Mouse (Mus musculus): ENCODE results near the gene Krtap29-1. TPM values are rescaled to one million over a fixed set of nuclear protein-coding genes. Genes with fewer than 3 reads are reported as not detected.

The Krtap29-1 gene
- polyA plus RNA-seq, 1 experiment from 2014 or later, result not detected

- DNase-seq (ENCODE audit: low spot score), result no peak
- Histone ChIP-seq H3K4me3 (ENCODE audit: low read depth, low read length) (no peak overlapping the region), H3K36me3 (ENCODE audit: control insufficient read depth, insufficient read depth, low read length) (no peaks in the 10 kb centered on the region), H3K27me3 (ENCODE audit: control insufficient read depth, insufficient read depth, low read length) (no peaks in the 10 kb centered on the region), H3K27ac (replicated peaks) (no peak overlapping the region), H3K4me1 (replicated peaks; ENCODE audit: control insufficient read depth, insufficient read depth) (no peaks in the 10 kb centered on the region), H3K4me2 (replicated peaks; ENCODE audit: low read depth) (no peak overlapping the region), H3K9me3 (ENCODE audit: control insufficient read depth, low read length) (no peaks in the 10 kb centered on the region), H3K9ac (ENCODE audit: low read length) (no peak overlapping the region)
- no peak for ATAC-seq (ENCODE audit: low FRiP score, low TSS enrichment)
- TF ChIP-seq CTCF (IDR thresholded peaks at IDR 0.05; ENCODE audit: low read depth) (no peak), EP300 (optimal IDR thresholded peaks at IDR 0.05) (no peak)
- 69% methylated on average over 9 of the region's 9 CpGs for WGBS
Observed at GRCm38 (mm10) chr11:99937751-99938264, 41.0 kb downstream of the Krtap29-1 start.

GRCm38 (mm10) chr11:99935991-99936390, 42.9 kb downstream of the Krtap29-1 start, which contains the start of gene Krtap31-2:
Gene Krtap31-2 (plus strand): TSS chr11:99936291.
- no peak within 1 kb of the TSS for H3K27ac ChIP-seq (replicated peaks)
- no peak within 1 kb of the TSS for H3K4me2 ChIP-seq (replicated peaks; ENCODE audit: low read depth)
- H3K4me1 ChIP-seq (replicated peaks; ENCODE audit: control insufficient read depth, insufficient read depth), result no peaks in the 10 kb centered on the region
- H3K9ac ChIP-seq (ENCODE audit: low read length), result no peak within 1 kb of the TSS
- no peaks in the 10 kb centered on the region for H3K27me3 ChIP-seq (ENCODE audit: control insufficient read depth, insufficient read depth, low read length)
- no peaks in the 10 kb centered on the region for H3K36me3 ChIP-seq (ENCODE audit: control insufficient read depth, insufficient read depth, low read length)
- WGBS, result 84% methylated on average over 1 of the region's 1 CpGs
- TF ChIP-seq CTCF (IDR thresholded peaks at IDR 0.05; ENCODE audit: low read depth) (no peak), EP300 (optimal IDR thresholded peaks at IDR 0.05) (no peak)
- DNase-seq (ENCODE audit: low spot score), result no peak
- no peak within 1 kb of the TSS for H3K4me3 ChIP-seq (ENCODE audit: low read depth, low read length)
- no peak for ATAC-seq (ENCODE audit: low FRiP score, low TSS enrichment)
- H3K9me3 ChIP-seq (ENCODE audit: control insufficient read depth, low read length), result no peaks in the 10 kb centered on the region

Other genes with a start within 250 kb of the Krtap29-1 start
- not detected in 2 replicates for gene Gm14180, start 244.8 kb downstream of the Krtap29-1 start, polyA plus RNA-seq (2015; fragmentation: Nextera tagmentation; extraction: Ambion mirVana)
- not detected in 2 replicates for gene Gm11595, start 206.1 kb downstream of the Krtap29-1 start, polyA plus RNA-seq (2015; fragmentation: Nextera tagmentation; extraction: Ambion mirVana)
- gene Krtap4-8, start 198.3 kb downstream of the Krtap29-1 start, polyA plus RNA-seq (2015; fragmentation: Nextera tagmentation; extraction: Ambion mirVana), result not detected in 2 replicates
- not detected in 2 replicates for gene Krtap4-9, start 193.9 kb downstream of the Krtap29-1 start, polyA plus RNA-seq (2015; fragmentation: Nextera tagmentation; extraction: Ambion mirVana)
- not detected in 2 replicates for gene Gm11596, start 185.6 kb downstream of the Krtap29-1 start, polyA plus RNA-seq (2015; fragmentation: Nextera tagmentation; extraction: Ambion mirVana)
- not detected in 2 replicates for gene Gm11569, start 180.1 kb downstream of the Krtap29-1 start, polyA plus RNA-seq (2015; fragmentation: Nextera tagmentation; extraction: Ambion mirVana)
- not detected in 2 replicates for gene Gm11554, start 174.6 kb downstream of the Krtap29-1 start, polyA plus RNA-seq (2015; fragmentation: Nextera tagmentation; extraction: Ambion mirVana)
- not detected in 2 replicates for gene Krtap4-13, start 169.2 kb downstream of the Krtap29-1 start, polyA plus RNA-seq (2015; fragmentation: Nextera tagmentation; extraction: Ambion mirVana)
- gene Gm11564, start 163.4 kb downstream of the Krtap29-1 start, polyA plus RNA-seq (2015; fragmentation: Nextera tagmentation; extraction: Ambion mirVana), result not detected in 2 replicates
- not detected in 2 replicates for gene 2300003K06Rik, start 141.0 kb downstream of the Krtap29-1 start, polyA plus RNA-seq (2015; fragmentation: Nextera tagmentation; extraction: Ambion mirVana)
- gene Krtap4-16, start 127.4 kb downstream of the Krtap29-1 start, polyA plus RNA-seq (2015; fragmentation: Nextera tagmentation; extraction: Ambion mirVana), result not detected in 2 replicates
- gene Gm11568, start 121.1 kb downstream of the Krtap29-1 start, polyA plus RNA-seq (2015; fragmentation: Nextera tagmentation; extraction: Ambion mirVana), result not detected in 2 replicates
- not detected in 2 replicates for gene Gm11559, start 114.6 kb downstream of the Krtap29-1 start, polyA plus RNA-seq (2015; fragmentation: Nextera tagmentation; extraction: Ambion mirVana)
- gene Krtap9-1, start 105.7 kb downstream of the Krtap29-1 start, polyA plus RNA-seq (2015; fragmentation: Nextera tagmentation; extraction: Ambion mirVana), result not detected in 2 replicates
- gene Gm11567, start 99.9 kb downstream of the Krtap29-1 start, polyA plus RNA-seq (2015; fragmentation: Nextera tagmentation; extraction: Ambion mirVana), result not detected in 2 replicates
- gene Krtap31-1, start 71.1 kb downstream of the Krtap29-1 start, polyA plus RNA-seq (2015; fragmentation: Nextera tagmentation; extraction: Ambion mirVana), result not detected in 2 replicates
- gene Gm11565, start 64.3 kb downstream of the Krtap29-1 start, polyA plus RNA-seq (2015; fragmentation: Nextera tagmentation; extraction: Ambion mirVana), result not detected in 2 replicates
- not detected in 2 replicates for gene Krtap31-2, start 42.8 kb downstream of the Krtap29-1 start, polyA plus RNA-seq (2015; fragmentation: Nextera tagmentation; extraction: Ambion mirVana)
- gene Krtap9-5, start 30.6 kb downstream of the Krtap29-1 start, polyA plus RNA-seq (2015; fragmentation: Nextera tagmentation; extraction: Ambion mirVana), result not detected in 2 replicates
- gene Krtap16-1, start 7.5 kb upstream of the Krtap29-1 start, polyA plus RNA-seq (2015; fragmentation: Nextera tagmentation; extraction: Ambion mirVana), result 0.10 TPM in 1 of 2 replicates, not detected in the other
- gene Krtap17-1, start 14.9 kb upstream of the Krtap29-1 start, polyA plus RNA-seq (2015; fragmentation: Nextera tagmentation; extraction: Ambion mirVana), result 0.25 and 0.27 TPM in 2 replicates
- 0.05 and 0.17 TPM in 2 replicates for gene Krt33a, start 37.2 kb upstream of the Krtap29-1 start, polyA plus RNA-seq (2015; fragmentation: Nextera tagmentation; extraction: Ambion mirVana)
- 0.06 TPM in 1 of 2 replicates, not detected in the other for gene Krt33b, start 50.8 kb upstream of the Krtap29-1 start, polyA plus RNA-seq (2015; fragmentation: Nextera tagmentation; extraction: Ambion mirVana)
- 0.99 and 1.0 TPM in 2 replicates for gene Krt34, start 62.5 kb upstream of the Krtap29-1 start, polyA plus RNA-seq (2015; fragmentation: Nextera tagmentation; extraction: Ambion mirVana)
- not detected in 2 replicates for gene Krt31, start 71.5 kb upstream of the Krtap29-1 start, polyA plus RNA-seq (2015; fragmentation: Nextera tagmentation; extraction: Ambion mirVana)
- gene Krt32, start 109.2 kb upstream of the Krtap29-1 start, polyA plus RNA-seq (2015; fragmentation: Nextera tagmentation; extraction: Ambion mirVana), result 0.59 and 0.65 TPM in 2 replicates
- 0.21 and 0.33 TPM in 2 replicates for gene Krt35, start 117.2 kb upstream of the Krtap29-1 start, polyA plus RNA-seq (2015; fragmentation: Nextera tagmentation; extraction: Ambion mirVana)
- gene Krt36, start 126.6 kb upstream of the Krtap29-1 start, polyA plus RNA-seq (2015; fragmentation: Nextera tagmentation; extraction: Ambion mirVana), result 0.30 and 0.48 TPM in 2 replicates
- gene Krt13, start 142.5 kb upstream of the Krtap29-1 start, polyA plus RNA-seq (2015; fragmentation: Nextera tagmentation; extraction: Ambion mirVana), result 2,802 and 3,195 TPM in 2 replicates
- 758 and 921 TPM in 2 replicates for gene Krt15, start 156.9 kb upstream of the Krtap29-1 start, polyA plus RNA-seq (2015; fragmentation: Nextera tagmentation; extraction: Ambion mirVana)
- 1,512 and 1,618 TPM in 2 replicates for gene Krt19, start 169.6 kb upstream of the Krtap29-1 start, polyA plus RNA-seq (2015; fragmentation: Nextera tagmentation; extraction: Ambion mirVana)
- 0.04 TPM in 1 of 2 replicates, not detected in the other for gene Krt9, start 214.2 kb upstream of the Krtap29-1 start, polyA plus RNA-seq (2015; fragmentation: Nextera tagmentation; extraction: Ambion mirVana)
- gene Krt14, start 228.5 kb upstream of the Krtap29-1 start, polyA plus RNA-seq (2015; fragmentation: Nextera tagmentation; extraction: Ambion mirVana), result 279 and 287 TPM in 2 replicates